Mouse (Mus musculus) spleen, adult 12 weeks (tissue): ENCODE results near the gene Rtn4r.

Source experiments
- DNase-seq: peaks from one replicate; pipeline ENCODE4 v3.0.0; 2022; ENCODE audit warnings: low spot score

Rtn4r gene

DNA sequence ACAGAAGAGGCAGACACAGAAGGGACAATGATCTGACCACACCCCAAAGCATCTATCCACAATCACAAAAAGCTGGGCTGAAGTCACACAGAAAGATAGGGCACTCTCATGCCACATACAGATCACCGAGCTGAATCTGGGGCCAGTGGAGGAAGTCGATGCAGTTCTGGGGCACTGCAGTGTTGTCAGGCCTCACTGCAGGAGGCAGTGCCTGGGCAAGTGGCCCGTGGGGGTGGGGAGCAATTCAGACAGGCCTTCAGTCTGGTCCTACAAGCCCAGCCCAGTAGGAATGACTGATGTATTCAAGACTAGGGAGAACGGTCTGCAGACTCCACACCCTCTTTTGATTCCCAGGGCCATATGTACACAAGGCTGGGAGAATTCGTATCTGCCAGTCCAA lies 2.8 kb upstream of the Rtn4r start:
- DNase-seq: no peak

DNA sequence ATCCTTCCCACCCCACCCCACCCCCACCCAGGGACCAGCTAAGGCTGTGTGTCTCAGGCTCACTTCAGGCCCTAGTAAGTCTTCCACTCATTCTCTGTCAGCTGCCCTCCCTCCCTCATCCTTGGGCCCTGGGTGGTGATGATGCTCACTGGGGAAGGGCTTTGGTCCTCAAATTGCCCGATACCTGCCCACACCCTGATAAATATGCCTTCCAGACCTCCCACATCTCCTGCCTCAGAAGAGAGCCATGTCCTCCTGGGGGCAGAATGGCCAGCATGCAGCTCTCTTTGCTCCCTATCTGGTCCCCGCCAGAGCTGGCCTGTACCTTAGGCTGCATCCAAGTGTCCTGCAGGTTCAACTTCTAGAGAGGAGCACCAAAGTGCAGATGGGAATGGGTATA lies 2.3 kb upstream of the Rtn4r start:
- DNase-seq: no peak

DNA sequence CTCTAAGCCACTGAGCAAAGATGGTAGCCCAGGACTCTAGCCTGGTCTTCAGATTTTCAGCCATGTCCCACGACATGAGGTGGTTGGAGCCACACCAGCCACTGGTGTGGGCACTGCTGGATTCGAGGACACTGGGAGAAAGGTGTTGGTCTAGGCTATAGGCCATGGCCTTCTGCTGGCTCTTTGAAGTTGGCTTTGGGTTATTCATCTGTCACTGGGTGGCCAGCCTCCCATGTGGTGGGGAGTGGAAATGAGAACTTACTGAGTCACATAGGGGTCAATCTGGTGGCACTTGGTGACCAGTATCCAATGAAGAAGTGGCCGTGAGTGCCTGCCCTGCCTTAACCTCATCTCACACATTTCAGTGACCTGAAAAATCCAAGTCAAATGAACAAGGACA lies 1.2 kb upstream of the Rtn4r start:
- no peak for DNase-seq

DNA sequence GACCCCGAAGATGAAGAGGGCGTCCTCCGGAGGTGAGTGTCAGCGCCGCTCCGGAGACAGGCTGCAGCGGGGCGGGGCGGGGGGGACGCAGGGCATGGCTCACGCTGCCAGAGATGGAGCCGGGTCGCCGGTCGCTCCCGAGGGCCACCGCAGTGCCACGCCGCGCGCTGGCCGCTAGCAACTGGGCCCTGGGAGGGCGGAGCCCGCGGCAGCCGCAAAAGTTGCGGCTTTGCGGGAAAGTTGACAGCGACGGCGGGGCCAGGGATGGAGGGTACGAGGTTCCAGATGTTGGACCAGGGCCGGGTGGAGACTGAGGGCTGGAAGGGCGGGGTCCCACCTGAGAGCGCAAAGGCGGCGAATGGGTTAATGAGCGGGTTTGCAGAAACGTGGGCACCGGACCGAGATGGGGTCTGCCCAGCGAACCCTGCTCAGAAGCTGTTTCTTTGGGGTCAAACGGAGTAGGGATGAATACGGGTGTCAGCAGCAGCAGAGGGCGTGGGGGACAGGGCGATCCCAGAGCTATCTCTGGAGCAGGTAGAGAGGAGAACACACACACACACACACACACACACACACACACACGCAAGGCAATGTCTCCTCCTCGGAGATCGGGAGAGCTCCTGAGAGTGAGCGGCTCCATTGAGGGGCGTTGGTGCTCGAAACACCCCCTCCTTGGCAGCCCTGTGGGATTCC lies 575 bp downstream of the Rtn4r start:
- no peak for DNase-seq

DNA sequence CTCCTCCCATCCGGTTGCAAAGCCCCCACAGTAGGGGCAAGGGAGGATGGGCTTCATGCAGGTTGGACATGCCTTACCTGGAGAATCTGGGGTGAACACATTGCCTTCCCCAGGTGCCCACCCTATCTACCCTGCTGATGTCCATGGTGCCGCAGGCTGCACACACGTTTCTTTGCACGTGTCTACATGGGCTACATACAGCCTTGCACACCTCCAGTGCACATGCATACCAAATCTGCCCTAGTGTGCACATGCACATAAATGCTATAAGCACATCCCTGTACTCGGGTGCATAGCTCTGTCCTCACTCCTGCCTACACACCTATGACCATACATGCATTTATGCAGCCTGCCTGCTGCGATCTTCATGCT lies 1.1 kb downstream of the Rtn4r start:
- DNase-seq: no peak

DNA sequence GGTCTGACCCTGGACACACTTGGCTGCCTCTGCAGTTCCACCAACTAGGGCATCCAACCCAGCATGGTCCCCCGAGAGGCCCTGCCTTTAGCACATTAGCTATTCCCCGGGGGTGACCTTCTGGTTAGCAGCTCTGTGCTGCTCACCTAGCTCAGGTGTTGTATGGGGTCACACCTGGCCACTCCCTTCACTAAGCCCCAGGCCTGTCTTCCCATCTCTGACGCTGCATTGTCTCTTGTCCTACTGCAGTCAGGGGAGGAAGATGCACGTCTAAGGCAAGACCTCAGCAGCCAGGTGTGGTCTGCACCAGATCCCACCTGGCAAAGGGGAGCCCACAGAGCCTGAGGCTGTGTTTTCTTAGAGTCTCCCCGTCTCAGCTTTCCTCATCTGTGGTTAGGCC lies 2.0 kb downstream of the Rtn4r start:
- no peak for DNase-seq

- DNase-seq: no peak
These were observed 2.8 kb downstream of the Rtn4r start for GRCm38 (mm10) chr16:18130288-18130687.

GRCm38 (mm10) chr16:18130705-18131104 lies 3.3 kb downstream of the Rtn4r start:
- DNase-seq: no peak

GRCm38 (mm10) chr16:18131245-18131939 lies 4.0 kb downstream of the Rtn4r start:
- no peak for DNase-seq

- DNase-seq: no peak
These were observed 4.6 kb downstream of the Rtn4r start for GRCm38 (mm10) chr16:18132026-18132425.

GRCm38 (mm10) chr16:18132575-18132974 lies 5.1 kb downstream of the Rtn4r start:
- no peak for DNase-seq

DNA sequence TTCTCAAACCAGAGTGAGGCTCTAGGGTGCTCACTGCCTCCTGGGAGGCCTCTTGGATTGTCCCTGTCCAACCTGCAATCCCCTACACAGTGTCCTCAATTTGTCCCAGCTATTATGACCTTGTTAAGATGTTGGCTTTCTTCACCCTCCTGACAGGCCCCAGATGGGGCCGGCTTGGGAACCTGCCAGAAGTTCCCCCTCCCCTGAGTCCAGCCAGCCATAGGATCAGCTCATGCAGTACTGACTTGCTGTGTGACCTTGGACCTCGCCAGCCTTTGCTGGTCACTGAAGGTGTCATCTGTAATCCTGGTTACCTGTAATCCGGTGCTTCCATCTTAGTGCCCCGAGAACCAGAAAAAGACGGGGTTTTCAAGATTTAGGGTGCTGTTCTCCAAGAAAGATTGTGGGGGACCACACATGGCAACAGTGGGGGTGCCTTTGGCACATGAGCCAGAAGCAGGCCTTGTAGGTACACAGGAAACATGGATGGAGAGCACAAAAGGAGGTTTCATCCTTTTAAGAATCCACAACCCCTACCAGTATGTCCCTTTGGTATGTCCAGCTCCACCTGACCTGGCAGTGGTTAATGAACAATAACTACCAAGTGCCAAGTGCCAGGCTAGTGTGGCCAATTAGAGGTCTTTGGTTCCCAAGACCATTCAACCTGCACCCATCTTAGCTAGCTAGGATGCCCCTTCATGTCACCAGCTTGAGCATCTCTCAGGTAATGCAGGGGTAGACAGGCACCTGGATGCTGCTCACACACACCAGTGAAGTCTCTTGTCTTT lies 5.9 kb downstream of the Rtn4r start:
- DNase-seq: no peak

DNA sequence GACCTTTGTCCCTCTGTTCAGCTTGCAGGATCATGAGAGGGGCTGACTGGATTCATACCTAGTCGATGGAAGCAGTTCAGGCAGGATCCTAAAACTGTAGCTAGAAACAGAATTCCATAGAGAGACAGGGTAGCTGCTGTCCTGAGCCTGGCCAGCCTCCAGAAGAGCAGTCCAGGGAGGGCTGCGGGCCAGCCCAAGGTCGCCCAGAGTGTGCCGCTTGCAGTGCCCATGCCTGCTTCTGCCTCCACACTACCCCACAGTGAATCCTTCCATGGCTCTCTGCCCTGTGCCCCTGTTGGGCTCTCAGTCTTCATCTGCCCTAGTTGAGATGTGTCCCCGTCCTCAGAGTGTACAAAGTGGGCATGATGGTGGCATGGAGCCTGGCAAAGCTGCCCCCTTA lies 7.8 kb downstream of the Rtn4r start:
- DNase-seq: no peak

DNA sequence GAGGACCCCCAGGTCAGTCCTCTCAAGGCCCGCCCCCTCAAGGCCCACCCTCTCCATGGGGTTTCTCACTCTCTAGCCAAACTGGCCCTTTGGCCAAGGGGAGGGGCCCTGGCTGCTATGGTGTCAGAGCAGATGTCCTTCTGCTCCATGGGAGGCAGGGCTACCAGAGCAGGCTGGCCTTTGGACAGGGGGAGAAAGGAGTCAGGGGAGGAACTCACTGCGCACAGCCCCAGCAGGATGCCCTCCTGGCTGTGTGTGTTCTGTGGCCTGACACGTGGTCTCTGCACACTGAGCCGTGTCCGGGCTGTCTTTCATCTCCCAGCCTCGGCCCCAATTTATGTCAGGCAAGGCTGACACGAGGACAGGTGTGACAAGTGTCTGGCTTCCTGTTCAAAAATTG lies 8.6 kb downstream of the Rtn4r start:
- DNase-seq: no peak

DNA sequence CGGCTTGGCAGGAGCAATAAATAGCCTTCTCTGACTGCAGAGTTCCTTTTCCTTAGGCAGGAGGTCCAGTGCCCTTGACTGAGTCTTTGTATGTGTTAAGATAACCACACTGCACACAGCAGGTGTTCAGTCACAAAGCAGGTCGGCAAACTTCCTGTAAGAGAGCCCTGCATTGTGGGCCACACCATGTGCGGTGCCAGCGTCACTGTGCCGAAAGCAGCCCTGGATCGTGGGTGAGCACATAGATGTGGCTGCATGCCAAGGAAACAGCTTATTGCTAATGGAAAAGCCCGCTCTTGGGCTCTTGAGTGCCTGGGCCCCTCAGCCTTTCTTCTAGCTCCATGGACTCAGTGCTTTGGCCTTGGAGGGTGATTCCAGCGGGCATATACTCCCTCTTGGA lies 16.8 kb downstream of the Rtn4r start:
- DNase-seq: no peak

GRCm38 (mm10) chr16:18145341-18145867 lies 18.0 kb downstream of the Rtn4r start:
- no peak for DNase-seq

DNA sequence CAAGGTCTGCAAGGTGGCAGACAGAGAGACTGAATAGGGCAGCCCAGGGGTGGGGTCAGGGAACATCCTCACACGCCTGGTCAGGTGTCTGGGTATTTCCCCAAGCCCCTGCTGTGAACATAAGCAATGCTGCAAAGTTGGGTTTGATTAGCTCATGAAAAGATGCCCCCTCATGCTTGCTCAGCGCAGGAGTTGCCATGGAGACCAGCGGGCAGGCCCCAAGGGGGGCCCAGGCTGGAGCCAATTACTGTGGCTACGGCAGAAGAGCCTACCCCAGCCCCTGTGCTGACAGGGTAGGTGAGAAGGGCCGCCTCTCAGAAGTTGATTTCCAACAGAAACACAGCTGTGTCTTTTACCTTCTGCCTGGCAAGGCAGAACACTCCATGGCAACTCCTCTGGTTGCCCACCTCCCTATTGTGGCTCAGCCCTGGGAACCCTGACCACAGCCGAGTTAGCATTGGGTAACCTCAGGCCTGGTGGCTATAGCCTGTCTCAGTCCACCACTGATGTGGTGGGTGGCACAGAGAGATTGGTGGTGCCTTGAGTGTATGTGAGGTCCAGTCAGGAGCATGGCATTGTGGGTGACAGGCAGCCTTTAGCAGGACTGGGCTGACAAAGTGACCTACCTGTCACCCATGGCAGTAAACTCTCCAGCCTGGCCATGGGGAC lies 20.9 kb downstream of the Rtn4r start:
- DNase-seq: no peak

GRCm38 (mm10) chr16:18149205-18149604 lies 21.8 kb downstream of the Rtn4r start:
- DNase-seq: no peak

GRCm38 (mm10) chr16:18152189-18152588 lies 24.7 kb downstream of the Rtn4r start:
- no peak for DNase-seq

- DNase-seq: no peak
These were observed 25.5 kb downstream of the Rtn4r start for GRCm38 (mm10) chr16:18152769-18153445.

DNA sequence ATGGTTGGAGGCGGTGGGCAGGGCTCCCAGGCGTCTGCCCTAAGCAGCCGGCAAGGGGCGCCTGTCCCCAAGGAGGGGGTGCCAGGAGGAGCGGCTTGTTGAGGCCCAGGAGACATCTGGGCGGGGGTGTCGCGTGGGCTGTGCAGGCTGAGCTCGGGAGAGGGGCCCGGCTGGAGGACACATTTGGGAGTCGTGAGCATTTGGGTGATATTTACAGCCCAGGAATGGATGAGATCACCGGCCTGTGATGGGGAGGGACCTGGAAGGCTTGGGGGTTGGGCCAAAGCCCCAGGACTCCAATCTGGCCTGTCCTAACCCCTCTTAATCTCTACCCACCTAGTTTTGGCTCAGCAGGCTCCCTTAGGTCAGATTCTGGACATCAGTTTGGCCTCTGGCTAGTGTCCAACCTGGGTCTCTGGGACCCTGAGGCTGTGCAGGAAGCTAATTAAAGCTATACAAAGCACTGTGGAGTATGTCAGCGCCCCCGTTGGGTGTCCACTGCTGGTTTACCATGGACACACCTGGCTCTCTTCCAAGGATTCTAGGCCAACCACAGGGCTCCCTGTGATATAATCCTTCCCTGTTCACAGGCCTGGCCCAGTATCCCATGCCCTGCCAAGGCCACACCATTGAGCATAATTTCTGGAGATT lies 27.2 kb downstream of the Rtn4r start:
- DNase-seq: no peak
